Mouse (Mus musculus) kidney, adult 18-20 months (tissue): ENCODE measurements around the gene Rassf1.

ENCODE experiments used
- DNase-seq: peaks from one replicate; pipeline ENCODE4 v3.0.0; 2021

Rassf1 gene

DNA sequence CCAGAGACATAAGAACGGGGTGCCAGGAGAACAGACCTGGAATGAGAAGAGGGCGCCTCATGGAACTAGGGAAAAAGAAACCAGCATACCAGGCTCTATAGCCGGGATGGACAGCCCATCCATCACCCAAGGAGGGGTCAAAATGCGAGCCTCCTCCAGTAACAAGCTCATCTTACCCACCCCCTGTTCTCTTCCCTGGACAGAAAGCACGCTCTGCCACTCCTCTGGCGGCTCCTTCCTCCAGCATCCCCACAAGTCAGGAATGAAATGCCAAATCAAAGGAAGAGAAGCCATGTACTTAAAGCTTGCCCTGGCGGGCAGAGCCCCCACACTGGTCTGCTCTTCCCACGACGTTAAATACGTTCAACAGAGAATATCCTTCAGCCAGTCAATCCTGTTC, 10.3 kb upstream of the Rassf1 start:
- DNase-seq = no peak

DNA sequence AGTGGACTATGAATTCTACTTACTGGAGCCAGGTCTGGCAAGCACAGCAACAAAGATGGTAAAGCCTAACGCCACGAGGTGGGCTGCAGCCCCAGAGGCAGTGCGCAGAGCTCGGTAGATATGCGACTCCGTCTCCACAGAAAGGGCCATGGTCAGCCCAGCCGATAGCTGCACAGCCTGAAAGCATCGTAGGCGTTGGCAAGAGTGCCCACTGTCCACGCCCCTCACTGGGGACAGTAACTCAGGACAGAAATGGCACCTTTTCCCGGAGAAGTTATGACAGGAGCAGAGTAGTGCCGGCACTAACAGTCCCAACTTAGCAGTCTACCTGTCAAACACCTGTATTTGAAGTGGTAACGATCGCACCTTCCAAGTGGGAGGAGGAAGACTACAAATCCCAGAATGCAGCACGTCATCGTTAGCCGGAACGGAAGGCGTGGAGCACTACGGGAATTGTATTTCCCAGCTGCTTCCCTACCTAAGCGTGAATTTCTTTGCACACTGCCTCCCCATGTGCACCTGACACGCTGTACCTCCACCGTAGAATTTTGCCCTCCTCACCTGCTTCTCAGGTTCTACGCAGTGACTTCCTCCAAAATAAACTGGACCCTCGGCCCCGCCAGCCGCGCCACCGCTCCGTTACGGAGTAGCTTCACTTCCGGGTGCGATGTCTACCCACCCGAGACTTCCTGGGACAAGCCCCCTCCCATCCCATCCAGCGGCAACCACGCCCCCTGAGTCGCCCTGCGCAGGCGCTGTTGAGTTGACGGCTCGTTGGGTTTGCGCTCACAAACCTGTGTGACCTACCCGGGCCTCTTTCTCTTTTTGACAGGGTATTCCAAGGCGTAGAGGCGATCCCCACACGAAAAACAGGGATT, 9.6 kb upstream of the Rassf1 start, which contains the start of the genes Cyb561d2 and Nprl2:
TSS of gene Cyb561d2 (minus strand) at position 720 of the 878 bp plus-strand sequence.
TSS of gene Nprl2 (plus strand) at position 753 of the 878 bp plus-strand sequence.
- peak; percentile 98 for DNase-seq

DNA sequence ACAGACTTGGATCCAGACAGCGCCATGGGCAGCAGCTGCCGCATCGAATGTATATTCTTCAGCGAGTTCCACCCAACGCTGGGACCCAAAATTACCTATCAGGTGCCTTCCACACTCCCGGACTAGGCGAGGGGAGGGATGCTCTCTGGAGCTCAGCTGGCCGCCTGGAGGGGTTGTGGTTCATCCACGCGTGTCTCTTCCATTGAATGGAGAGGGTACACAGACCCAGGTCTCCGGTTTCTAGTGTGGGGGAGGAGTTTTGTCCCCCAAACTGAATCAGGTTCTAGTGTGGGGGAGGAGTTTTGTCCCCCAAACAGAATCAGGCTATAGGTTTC, 9.0 kb upstream of the Rassf1 start:
- DNase-seq = no peak

DNA sequence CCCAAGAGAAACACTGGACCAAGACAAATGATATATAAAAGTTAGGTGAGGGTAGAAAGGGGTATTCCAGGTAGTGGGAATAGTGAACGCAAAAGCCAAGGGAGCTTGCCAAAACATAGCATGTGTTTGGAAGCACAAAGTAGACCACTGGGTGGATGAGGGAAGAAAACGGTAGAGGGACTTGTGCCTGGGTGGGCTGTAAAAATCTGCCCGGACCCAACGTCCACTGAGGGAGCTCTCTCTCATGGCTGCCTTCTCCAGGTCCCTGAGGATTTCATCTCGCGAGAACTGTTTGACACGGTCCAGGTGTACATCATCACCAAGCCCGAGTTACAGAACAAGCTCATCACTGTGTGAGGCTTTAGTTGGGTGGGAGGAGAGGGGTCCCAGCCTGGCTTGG, 8.6 kb upstream of the Rassf1 start:
- DNase-seq = no peak

DNA sequence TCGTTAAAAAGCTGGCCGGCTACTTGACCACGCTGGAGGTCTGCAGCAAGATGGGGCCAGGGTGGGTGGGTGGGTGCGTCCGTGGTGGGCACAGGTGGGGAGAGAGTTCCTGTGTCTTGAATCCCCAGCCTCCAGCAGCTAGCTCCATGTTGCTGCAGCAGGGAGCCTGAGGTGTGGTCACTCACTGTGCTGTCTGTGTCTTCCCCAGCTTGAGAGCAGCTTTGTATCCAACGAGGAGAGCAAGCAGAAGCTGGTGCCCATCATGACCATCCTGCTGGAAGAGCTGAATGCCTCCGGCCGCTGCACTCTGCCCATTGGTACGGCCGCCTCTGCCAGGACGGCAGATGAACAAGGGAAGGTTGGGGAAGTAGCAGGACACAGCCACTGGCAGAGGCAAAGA, 8.1 kb upstream of the Rassf1 start:
- DNase-seq = no peak

DNA sequence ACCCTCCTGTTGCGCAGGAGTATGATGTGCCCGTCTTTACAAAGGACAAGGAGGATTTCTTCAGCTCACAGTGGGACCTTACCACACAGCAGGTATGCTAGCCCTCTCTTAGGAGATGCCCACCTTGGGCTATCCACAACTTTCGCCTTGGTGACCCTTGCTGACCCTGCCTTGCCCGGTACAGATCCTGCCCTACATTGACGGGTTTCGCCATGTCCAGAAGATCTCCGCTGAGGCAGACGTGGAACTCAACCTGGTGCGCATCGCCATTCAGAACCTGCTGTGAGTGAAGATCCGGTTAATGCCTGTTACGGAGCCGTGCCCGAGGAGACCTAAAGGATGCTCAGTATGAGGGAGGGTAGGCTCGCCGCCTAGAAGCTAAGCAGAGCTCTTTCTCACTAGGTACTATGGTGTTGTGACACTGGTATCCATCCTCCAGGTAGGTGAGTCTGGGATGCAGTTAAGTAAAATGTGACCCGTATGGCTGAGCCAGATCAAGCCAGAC, 7.1 kb upstream of the Rassf1 start:
- DNase-seq = no peak

DNA sequence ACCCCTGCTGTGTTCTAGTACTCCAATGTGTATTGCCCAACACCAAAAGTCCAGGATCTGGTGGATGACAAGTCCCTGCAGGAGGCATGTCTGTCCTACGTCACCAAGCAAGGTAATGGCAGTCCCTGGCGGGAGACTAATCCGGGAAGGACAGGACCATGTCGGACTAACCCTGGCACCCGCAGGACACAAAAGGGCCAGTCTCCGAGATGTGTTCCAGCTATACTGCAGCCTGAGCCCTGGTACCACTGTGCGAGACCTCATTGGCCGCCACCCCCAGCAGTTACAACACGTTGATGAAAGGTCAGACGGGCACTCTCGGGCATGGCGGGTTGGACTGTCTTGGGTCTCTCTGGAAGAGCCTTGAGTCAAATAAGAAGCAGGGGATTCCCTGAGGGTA, 6.6 kb upstream of the Rassf1 start:
- no peak for DNase-seq

DNA sequence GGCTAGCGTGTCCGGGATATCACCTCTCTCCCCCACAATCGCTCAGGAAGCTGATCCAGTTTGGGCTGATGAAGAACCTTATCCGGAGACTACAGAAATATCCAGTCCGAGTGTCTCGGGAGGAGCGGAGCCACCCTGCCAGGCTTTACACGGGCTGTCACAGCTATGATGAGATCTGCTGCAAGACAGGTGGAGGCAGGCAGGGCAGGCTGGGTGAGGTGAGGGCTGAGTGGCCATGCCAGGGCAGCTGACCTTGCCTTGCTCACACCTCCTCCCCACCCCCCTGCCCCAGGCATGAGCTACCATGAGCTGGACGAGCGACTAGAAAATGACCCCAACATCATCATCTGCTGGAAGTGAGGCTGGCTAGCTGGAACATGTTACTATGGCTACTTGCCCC, 6.2 kb upstream of the Rassf1 start:
- DNase-seq = no peak

DNA sequence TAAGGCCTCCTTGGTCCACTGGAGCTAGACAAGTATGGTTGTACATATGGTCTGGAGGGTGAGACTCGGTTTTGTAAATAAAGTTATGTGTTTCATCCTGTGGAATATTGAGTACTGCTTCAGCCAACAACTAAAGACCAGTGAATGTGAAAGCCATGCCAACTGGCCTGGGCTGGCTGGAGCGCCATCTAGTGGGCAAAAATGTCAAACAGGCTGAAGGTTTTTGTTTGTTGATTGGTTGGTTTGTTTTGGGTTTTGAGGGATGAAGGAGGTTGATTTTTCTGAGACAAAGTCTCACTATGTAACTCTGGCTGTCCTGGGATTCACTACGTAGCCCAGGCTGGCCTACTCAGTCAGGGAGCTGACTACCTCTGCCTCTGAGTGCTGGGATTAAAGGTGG, 5.8 kb upstream of the Rassf1 start:
- peak; percentile 81 for DNase-seq

DNA sequence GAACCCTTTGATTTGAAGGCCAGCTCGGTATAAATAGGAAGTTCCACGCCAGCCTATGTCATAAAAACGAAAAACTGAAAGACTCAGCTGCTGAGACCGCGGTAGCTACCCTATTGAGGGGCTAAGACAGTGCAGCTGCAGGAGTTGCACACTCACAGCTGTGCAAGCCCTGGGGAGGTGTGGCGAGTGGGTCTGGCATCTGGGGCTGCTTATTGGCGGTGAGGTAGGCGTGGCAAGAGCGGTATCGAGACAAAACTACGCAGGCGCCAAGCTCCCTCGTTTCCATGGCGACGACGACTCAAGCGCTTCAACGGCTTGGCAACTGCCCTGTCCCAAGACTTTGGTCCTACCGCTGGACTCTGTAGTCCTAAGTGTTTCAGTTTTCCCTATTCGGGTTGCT, 4.3 kb upstream of the Rassf1 start, which contains the start of gene Zmynd10:
TSS of gene Zmynd10 (plus strand) at position 273 of the 400 bp plus-strand sequence.
- DNase-seq = peak; percentile 94

DNA sequence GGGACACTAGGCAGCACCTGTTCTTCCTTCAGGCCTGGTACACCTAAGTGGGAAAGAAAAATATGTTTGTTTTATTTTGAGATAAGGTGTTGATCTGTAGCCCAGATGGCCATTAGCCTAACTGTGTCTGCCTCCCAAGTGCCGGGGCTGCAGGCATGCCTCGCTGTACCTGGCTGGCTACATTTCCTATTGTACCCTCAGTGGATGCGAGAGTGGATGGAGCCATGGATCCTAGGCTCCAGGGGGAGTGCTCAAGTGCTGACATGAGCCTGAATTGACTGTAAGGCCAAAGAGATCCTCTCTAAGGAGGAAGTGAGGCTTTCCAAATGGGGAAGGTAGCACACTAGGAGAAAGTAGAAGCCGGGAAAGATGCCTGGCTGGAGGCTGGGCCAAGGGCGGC, 3.4 kb upstream of the Rassf1 start:
- no peak for DNase-seq

DNA sequence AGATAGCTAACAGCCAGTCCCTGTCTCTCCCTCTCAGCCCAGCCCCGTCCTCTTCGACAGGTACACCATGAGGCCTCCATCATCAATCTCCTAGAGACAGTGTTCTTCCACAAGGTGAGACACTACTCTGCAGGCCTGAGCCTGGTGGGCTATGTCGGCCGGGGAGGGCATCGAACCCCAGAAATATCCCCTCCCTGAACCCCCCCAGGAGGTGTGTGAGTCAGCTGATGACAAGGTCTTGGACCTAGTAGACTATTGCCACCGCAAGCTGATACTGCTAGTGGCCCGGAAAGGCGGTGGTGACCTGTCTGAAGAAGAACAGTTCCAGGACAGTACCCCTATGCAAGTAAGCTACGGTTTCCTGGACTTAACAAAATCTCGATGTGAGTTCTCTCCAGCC, 2.5 kb upstream of the Rassf1 start:
- DNase-seq = no peak

DNA sequence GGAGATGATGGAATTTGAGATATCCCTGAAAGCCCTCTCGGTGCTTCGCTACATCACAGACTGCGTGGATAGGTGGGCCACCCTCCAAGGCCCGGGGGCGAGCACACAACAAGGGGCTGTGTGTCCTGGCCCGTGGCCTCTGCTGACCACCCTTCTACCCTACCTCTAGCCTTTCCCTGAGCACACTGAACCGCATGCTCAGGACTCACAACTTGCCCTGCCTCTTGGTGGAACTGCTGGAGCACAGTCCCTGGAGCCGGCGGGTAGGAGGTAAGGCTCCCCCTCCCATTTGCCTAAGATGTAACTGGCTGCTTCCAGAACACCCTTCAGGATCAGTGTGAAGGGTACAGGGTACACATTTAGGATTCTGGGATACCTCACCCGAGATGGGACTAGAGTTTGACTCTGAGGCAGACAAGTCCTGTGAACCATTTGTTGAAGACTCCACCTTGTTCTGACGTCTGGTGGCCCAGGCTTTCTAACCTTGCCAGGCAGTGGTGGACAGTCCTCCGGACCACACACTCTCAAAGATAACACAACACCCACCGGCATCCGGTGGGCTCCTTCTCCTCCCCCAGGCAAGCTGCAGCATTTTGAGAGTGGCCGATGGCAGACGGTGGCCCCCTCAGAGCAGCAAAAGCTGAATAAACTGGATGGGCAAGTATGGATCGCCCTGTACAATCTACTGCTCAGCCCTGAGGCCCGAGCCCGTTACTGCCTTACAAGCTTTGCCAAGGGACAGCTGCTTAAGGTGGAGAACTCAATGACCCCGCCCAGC, 1.9 kb upstream of the Rassf1 start:
- DNase-seq = no peak

DNA sequence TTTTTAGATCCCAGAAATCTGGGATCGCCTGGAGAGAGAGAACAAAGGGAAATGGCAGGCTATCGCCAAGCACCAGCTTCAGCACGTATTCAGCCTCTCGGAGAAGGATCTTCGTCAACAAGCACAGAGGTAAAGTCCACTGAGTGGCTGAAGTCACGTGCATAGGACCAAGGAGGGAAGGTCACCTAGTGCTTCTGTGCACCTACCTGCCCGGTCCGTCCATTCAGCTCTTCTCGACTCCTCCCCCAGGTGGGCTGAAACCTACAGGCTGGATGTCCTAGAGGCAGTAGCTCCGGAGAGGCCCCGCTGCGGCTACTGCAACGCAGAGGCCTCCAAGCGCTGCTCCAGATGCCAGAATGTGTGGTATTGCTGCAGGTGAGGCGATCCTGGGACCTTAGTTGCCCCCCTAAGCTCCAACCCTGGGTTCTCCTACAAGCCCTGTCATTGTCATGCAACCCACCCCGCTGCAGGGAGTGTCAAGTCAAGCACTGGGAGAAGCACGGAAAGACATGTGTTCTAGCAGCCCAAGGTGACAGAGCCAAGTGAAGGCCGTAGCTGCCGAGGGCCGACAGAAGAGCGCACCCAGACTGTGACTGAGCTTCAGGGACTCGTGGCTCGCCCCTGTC, 751 bp upstream of the Rassf1 start:
- peak; percentile 79 for DNase-seq

DNA sequence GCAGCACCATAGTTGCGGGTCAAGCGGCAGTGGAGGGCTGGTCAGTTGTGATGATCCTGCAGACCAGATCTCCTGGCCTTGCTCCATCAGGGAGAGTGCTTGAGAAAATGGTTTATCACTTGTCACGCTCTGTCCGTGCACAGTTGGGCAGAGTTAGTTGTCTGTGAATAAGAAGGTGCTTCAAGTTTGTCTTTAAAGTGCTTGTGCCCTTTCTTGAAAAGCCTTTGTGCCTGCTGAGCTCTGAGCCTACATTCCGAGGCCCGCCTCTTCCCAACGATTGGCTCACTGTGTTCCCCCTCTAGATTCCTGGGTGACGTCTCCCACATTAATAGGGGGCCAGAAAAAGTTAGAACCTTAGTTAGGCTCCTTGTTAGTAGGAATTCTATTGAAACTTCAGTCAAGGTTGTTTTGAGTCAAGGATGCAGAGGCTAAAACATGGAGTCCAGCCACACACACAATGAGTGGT, 568 bp downstream of the Rassf1 start:
- DNase-seq = no peak

DNA sequence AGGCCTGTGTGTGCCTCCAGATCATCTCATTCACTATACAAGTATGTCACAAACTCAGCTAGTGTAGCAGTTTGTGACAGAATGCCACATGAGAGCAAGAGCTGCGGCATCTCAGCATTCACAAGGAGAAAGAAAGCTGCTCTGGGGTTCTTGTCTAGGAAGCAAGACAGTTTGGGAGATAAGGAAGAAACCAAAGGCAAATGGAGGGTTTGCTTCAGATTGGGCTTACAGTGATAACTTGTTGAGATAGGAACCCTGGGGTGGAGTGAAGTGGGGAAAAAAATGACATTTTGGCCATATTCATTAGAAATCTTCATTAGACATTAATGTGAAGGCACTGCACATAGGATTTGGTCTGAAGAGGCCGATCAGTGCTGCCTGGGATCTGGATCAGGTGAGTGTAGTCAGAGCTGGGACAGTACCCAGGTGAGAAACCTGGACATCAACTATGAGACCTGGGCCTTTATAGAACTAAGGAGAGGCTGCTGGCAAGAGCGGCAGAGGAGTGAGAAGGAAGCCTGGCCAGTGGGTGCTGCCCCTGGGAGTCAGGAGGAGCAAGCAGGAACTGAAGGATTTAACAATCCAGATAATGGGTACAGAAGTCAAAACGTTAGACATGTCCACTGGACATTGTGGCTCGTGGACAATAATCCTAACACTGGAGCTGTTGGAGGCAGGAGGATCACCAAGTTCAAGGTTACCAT, 1.5 kb downstream of the Rassf1 start:
- DNase-seq = no peak

DNA sequence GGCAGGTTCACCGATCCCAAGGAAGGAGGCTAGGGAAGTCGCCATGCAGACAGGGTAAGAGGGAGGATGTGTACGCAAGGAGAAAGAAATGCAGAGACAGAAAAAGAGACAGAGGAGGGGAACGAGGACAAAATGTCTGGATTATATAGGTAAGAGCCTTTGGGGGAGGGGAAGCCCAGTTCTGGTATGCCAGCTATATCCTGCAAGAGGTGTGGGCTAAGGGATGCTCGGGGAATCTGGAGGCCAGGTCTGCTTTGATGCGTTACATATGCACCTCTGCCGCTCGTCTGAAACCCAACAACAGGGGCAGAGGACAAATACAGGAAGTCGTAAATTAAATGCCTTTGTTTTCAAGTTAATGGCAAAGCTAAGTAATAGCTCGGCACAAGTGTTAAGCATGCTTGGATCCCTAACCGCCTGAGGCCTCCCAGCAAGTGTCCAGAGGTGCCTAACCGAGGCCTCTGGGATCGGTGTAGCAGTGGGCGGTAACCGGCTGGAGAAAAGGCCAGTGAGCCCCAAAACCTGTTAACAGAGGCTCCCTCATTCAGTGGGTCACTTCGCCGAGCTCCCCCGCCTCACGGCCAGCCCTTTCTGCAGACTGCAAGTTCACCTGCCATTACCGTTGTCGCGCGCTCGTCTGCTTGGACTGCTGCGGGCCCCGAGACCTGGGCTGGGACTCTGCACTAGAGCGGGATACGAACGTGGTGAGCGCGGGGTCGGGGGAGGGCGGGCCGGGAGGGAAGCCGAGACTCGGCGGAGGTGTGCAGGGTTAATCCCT, 2.4 kb downstream of the Rassf1 start:
- DNase-seq = no peak

DNA sequence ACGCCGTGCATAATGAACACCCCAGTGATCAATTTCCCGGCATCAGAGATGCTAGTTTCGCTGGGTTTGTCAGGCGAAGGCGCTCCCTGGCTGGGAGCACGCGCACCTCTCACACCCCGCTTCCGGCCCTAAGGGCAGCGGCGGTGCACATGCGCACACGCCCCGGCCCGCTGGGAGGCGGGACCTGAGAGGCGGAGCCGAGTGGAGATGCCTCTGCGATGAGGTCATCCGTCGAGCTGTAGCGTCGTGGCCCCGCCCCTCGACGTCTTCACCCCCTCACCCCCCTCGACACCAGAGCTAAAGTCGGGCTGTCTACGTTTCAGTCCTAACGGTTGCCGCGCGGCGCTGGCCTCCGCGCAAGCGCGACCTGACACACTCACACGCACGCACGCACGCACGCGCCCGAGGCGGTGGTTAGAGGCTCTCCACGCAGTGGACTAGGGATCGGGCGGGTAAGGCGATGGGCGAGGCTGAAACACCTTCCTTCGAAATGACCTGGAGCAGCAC, 3.0 kb downstream of the Rassf1 start:
- peak; percentile 94 for DNase-seq

DNA sequence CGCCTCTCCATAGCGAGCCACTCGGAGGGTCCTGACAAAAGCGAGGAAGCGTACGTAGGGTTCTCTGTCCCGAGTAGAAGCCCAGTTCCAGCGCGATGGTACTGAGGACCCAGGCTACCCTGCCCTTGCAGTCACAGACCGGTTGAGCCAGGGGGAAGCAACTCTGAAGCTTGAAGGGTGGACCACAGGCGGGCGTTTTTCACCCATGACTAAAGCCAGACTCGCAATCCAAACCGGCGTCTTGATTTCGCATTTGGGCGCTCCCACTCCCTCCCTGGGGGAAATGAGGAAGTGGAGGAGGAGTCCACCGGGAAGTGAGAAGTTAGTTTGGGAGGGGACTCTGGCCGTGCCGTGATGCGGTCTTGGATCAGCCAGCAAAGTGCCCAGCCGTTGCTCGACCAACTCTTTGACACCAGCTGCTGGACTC, 3.7 kb downstream of the Rassf1 start:
- peak; percentile 67 for DNase-seq

DNA sequence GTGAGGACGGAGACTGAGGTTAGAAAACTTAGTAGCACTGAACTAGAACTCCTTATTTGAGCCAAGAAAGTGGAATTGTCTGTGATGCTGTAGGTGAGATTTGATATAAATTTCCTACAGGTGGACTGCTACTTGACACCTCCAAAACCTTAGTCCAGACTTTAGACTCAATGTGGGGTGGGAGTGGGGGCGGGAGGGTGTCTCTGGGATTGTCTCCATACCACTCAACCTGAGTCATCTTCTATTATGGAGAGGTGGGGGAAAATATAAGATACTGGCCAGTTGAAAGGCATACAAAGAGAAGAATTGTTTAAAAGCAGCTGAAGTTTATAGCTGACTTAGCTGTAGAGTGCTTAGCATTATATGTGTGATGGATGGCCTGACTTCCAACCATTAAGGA, 4.3 kb downstream of the Rassf1 start:
- DNase-seq = no peak

DNA sequence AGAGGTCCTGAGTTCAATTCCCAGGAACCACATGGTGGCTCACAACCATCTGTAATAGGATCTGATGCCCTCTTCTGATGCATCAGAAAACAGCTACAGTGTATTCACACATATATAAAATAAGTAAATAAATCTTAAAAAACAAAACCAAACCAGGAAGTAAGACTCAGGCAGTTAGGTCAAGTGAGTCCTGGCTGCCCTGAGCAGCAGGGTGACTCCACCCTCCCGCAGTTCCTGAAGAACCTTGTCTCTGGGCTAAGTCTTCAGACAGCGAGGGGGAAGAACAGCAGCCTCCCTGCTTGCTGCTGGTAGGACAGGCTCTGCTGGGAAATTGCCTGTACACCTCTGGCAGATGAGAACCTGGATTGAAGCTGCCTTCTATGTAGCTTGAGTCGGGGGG, 5.0 kb downstream of the Rassf1 start:
- DNase-seq = no peak
